Mouse (Mus musculus) midbrain, embryonic 13.5 days (tissue): ENCODE measurements around the gene Mtch1. TPM values are rescaled to one million over a fixed set of nuclear protein-coding genes. Genes with fewer than 3 reads are reported as not detected.
A peak's percentile ranks its signal among the peaks of the same experiment; 100 is the strongest.
"Not testable (repeated sequence)": the region's sequence is repeated elsewhere in the genome, so short reads cannot be mapped to it uniquely, and the experiment has no call there.

ENCODE experiments used
- ATAC-seq: fragments of 200-750 bp; cut with Nextera tagmentation; 2 replicates; pipeline ENCODE4 v1.8.0; 2017; ENCODE audit warnings: mild to moderate bottlenecking, moderate TSS enrichment, moderate library complexity
- H3K27ac ChIP-seq: fragments of 300-500 bp; sonication (generic); 2 replicates; pipeline ENCODE4 v1.5.1; 2015; ENCODE audit warnings: inconsistent platforms, mild to moderate bottlenecking, moderate library complexity
- H3K27me3 ChIP-seq: fragments of 300-500 bp; sonication (generic); 2 replicates; pipeline ENCODE4 v1.6.1; 2015; ENCODE audit warnings: mild to moderate bottlenecking, inconsistent platforms
- H3K36me3 ChIP-seq: fragments of 300-500 bp; sonication (generic); 2 replicates; pipeline ENCODE4 v1.6.1; 2015; ENCODE audit warnings: mild to moderate bottlenecking, inconsistent platforms
- H3K4me1 ChIP-seq: fragments of 300-500 bp; sonication (generic); replicated peaks from 2 replicates; pipeline ENCODE4 v1.6.1; 2015; ENCODE audit warnings: inconsistent platforms
- H3K4me2 ChIP-seq: fragments of 300-500 bp; sonication (generic); replicated peaks from 2 replicates; pipeline ENCODE4 v1.6.1; 2015; ENCODE audit warnings: moderate library complexity, mild to moderate bottlenecking, inconsistent platforms
- H3K4me3 ChIP-seq: fragments of 300-500 bp; sonication (generic); replicated peaks from 2 replicates; pipeline ENCODE4 v1.5.1; 2015; ENCODE audit warnings: mild to moderate bottlenecking, inconsistent platforms
- H3K9ac ChIP-seq: fragments of 300-500 bp; sonication (generic); replicated peaks from 2 replicates; pipeline ENCODE4 v1.6.1; 2015; ENCODE audit warnings: mild to moderate bottlenecking, inconsistent platforms
- H3K9me3 ChIP-seq: fragments of 300-500 bp; sonication (generic); 2 replicates; pipeline ENCODE4 v1.6.1; 2016; ENCODE audit warnings: mild to moderate bottlenecking, inconsistent platforms
- WGBS: fragments of 180-500 bp; shearing (Covaris S2); methylation state at CpG from one replicate; pipeline ENCODE4 v1.1.7; 2015; 5-methylcytosine and 5-hydroxymethylcytosine counted together
- polyA plus RNA-seq: library from polyadenylated mRNA; unstranded; fragments of >200 nt; fragmentation: Nextera tagmentation; extraction: Ambion mirVana; gene quantifications from 2 replicates; pipeline ENCODE4 v1.2.1, GENCODE M21; 2015

The Mtch1 gene
- polyA plus RNA-seq, 1 experiment from 2014 or later, result 461 TPM

DNA sequence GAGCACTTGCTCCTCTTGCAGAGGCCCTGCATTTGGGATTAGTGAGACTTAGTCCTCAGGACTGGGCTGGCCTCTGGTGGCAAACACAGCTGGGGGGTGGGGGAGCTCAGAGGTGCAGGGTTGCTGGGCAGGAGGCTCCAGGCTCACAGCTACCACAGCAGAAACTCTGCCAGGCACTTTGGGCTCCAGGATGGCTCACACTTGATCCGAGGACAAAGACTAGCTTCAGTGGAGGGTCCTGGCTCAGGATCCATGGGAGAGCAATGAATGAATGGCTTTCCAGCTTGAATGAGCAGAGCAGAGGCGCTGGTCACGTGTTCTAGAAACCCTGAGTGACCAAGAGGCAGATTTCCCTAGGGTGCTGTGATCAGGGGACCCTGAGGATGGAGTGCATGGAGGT lies 11.2 kb upstream of the Mtch1 start:
- Histone ChIP-seq H3K4me2 (no peak overlapping the region), H3K4me3 (no peak overlapping the region), H3K27me3 (0 out of 2 replicates have a peak, but pooled peaks cover 4% of the 10 kb centered on the region), H3K27ac (no peak overlapping the region), H3K9me3 (no peaks in the 10 kb centered on the region), H3K36me3 (no peaks in the 10 kb centered on the region), H3K9ac (no peak overlapping the region), H3K4me1 (peaks cover 40% of the 10 kb centered on the region)
- 39% methylated on average over 3 of the region's 3 CpGs for WGBS
- ATAC-seq, result no peak

DNA sequence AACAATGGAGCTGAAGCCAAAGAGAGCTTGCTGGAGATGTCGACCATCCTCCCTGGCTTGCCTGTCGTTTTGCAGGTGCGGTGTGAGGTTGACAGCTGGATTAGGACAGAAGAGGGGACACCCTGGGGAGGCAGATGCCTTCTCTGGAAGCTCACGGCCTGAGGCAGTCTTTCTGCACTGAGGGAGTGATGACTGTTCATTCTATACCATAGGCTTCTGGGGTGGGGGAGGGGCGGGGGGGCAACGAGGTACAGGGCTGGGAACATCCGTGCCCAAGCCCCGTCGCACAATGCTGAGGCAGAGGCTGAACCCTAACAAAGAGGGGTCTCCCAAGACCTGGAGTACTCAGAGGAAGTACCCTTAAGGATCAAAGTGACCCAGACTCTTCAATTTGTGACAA lies 9.1 kb upstream of the Mtch1 start:
- Histone ChIP-seq H3K4me3 (peak overlapping the region; percentile 38), H3K9ac (peak overlapping the region; percentile 69), H3K4me1 (peaks cover 40% of the 10 kb centered on the region), H3K36me3 (no peaks in the 10 kb centered on the region), H3K27ac (peak overlapping the region; percentile 99), H3K9me3 (no peaks in the 10 kb centered on the region), H3K4me2 (peak overlapping the region; percentile 63), H3K27me3 (0 out of 2 replicates have a peak, but pooled peaks cover 1% of the 10 kb centered on the region)
- peak; percentile 78 for ATAC-seq
- WGBS, result under 1% methylated on average over 9 of the region's 9 CpGs

DNA sequence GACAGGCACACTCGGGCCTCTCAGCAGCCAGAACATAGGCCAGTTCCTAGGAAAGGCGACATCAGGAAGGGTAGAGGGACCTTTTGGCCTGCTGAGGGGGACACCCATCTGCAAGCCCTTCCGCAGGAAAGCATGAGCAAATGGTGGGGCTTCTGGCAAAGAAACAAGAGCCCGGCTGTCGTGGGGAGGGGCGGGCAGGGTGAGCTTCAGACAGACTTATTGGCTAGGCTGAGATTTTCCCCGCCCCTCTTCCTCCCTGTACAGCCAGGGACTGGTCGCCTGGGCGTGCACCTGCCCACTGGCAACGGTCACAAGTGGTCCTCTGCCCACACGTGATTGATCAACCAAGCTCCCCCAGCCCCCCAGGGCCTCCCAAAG lies 8.7 kb upstream of the Mtch1 start:
- Histone ChIP-seq H3K4me1 (peaks cover 40% of the 10 kb centered on the region), H3K4me2 (peak overlapping the region; percentile 63), H3K36me3 (no peaks in the 10 kb centered on the region), H3K27me3 (no peaks in the 10 kb centered on the region), H3K27ac (peak overlapping the region; percentile 99), H3K9ac (peak overlapping the region; percentile 69), H3K9me3 (no peaks in the 10 kb centered on the region), H3K4me3 (peak overlapping the region; percentile 38)
- ATAC-seq, result peak; percentile 97
- under 1% methylated on average over 11 of the region's 11 CpGs for WGBS

DNA sequence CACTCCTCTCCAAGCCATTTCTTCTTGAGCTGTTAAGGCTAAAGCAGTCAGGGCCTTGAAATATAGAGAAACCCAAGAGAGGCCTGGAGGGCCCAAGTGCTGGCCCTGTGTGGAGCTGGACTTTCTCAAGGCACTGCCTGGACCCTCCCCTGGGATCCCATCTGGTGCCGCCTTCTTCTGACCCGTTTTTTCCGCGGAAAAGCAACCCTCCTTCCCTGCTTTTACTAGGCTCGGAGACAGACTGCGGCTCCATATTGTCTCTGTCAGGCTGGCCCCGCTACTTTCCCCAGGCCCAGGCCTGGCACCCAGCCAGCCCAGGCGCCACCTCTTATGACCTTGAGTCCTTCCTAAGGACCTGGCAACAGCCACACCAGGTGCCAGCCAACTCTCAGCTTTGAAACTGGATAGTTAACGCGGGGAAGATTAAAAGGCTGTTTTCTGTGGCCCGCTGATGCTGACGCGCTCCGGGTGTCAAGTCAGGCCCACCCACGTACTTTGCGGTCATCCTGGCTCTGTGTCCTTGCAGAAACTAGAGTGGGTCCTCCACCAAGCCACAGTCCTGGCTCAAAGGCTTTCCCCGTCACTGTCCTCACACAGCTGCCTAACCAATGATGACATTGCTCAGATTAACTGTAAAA lies 8.2 kb upstream of the Mtch1 start:
- H3K27me3 ChIP-seq, result no peaks in the 10 kb centered on the region
- H3K4me3 ChIP-seq, result peak overlapping the region; percentile 38
- no peaks in the 10 kb centered on the region for H3K36me3 ChIP-seq
- peak; percentile 69 for ATAC-seq
- H3K9ac ChIP-seq, result peak overlapping the region; percentile 69
- H3K9me3 ChIP-seq, result no peaks in the 10 kb centered on the region
- H3K27ac ChIP-seq, result peak overlapping the region; percentile 99
- H3K4me2 ChIP-seq, result peak overlapping the region; percentile 63
- WGBS, result 10% methylated on average over 17 of the region's 17 CpGs
- H3K4me1 ChIP-seq, result peaks cover 40% of the 10 kb centered on the region

DNA sequence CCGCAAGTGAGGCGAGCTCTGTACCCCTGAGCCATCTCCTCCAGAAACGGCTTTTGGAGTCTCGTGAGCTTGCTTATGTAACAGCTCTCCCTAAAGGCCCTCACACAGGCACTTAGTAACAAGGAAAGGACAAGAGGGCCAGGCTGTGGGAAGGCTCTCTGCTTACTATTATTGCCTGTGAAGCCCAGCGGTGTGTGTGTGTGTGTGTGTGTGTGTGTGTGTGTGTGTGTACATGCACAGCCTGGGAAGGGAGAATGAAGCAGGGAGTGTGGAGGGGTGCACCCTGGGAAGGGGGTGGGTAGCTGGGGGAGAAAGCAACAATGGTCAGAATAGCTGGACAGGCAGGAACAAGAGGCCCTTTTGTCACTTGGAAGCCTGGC lies 7.7 kb upstream of the Mtch1 start:
- H3K9me3 ChIP-seq, result no peaks in the 10 kb centered on the region
- H3K36me3 ChIP-seq, result no peaks in the 10 kb centered on the region
- H3K27ac ChIP-seq, result peak overlapping the region; percentile 99
- WGBS, result 6% methylated on average over 5 of the region's 5 CpGs
- H3K4me2 ChIP-seq, result peak overlapping the region; percentile 63
- peak overlapping the region; percentile 38; the same call in 1 of the 2 replicates for H3K4me3 ChIP-seq
- H3K4me1 ChIP-seq, result peaks cover 36% of the 10 kb centered on the region
- ATAC-seq, result peak; percentile 51
- H3K9ac ChIP-seq, result peak overlapping the region; percentile 69
- H3K27me3 ChIP-seq, result no peaks in the 10 kb centered on the region

DNA sequence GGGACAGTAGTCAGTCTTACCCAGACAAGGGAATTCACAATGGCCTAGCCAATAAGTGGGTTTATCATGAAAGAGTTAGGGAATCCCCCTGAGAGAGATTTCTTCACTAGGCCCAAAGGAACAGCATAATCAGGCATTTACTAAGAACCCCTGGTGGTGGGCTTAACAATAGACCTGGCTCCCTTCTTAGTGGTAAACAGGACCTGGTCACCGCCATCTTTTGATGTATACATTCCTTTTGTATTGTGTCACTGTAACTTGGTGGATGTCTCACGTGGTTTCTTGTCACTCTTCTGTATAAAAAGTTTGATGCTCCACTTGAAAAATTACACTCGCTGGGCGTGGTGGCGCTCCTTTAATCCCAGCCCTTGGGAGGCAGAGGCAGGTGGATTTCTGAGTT lies 3.3 kb upstream of the Mtch1 start:
- ATAC-seq, H3K9ac ChIP-seq, H3K9me3 ChIP-seq, H3K4me2 ChIP-seq, H3K36me3 ChIP-seq, H3K4me3 ChIP-seq, H3K27me3 ChIP-seq, H3K27ac ChIP-seq: not testable (repeated sequence)
- peaks cover 25% of the 10 kb centered on the region for H3K4me1 ChIP-seq
- 58% methylated on average over 5 of the region's 5 CpGs for WGBS

DNA sequence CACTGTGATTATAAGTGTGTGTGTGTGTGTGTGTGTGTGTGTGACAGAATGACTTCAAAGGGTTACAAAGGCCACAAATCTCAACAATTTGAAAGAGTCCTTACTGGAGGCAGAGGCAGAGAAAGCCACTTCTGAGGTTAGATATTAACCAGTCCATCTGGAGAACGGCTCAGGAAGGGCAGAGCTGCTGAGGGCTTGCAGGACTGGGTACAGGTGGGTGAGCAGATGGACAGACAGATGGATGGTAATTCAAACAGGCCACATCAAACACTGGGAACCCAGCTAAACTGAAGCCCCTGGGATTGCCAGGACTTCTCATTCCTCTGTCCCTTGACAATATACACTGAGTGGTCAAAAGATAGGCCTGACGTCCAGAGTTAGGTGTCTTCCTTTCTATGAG lies 1.3 kb upstream of the Mtch1 start:
- Histone ChIP-seq H3K4me2 (no peak overlapping the region), H3K27me3 (no peaks in the 10 kb centered on the region), H3K27ac (no peak overlapping the region), H3K9ac (no peak overlapping the region), H3K9me3 (no peaks in the 10 kb centered on the region), H3K4me3 (no peak overlapping the region), H3K36me3 (peaks cover 6% of the 10 kb centered on the region; the same call in 1 of the 2 replicates), H3K4me1 (peaks cover 21% of the 10 kb centered on the region)
- no peak for ATAC-seq
- 89% methylated on average over 2 of the region's 2 CpGs for WGBS

DNA sequence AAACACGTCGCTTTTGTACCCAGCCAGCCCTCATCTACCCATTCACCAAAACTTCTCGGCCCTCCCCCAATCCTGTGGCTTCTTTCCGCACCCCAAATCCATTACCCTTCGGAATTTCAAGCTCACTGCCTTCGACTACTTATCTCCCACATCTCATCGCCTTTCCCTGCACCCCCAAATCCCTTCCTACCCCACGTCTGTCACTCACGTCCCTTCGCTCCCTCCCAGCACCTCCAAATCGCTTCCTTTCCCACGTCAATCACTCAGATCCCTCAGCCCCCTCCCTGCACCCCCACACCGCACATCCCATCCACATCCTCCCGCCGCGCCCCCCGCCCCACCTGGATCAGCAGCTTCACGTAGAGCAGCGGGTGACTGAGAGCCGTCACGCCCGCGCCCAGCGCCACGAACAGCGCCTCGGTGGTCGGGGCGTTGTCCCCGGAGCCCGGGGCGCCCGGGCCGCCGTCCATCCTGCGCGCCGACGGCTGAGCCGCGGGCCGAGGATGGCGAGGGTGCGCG lies 549 bp downstream of the Mtch1 start:
- Histone ChIP-seq H3K4me3 (peak overlapping the region; percentile 88), H3K4me1 (peaks cover 30% of the 10 kb centered on the region), H3K27me3 (no peaks in the 10 kb centered on the region), H3K9ac (peak overlapping the region; percentile 93), H3K9me3 (no peaks in the 10 kb centered on the region), H3K36me3 (peaks cover 24% of the 10 kb centered on the region), H3K4me2 (peak overlapping the region; percentile 75), H3K27ac (peak overlapping the region; percentile 94)
- ATAC-seq, result peak; percentile 21
- under 1% methylated on average over 45 of the region's 45 CpGs for WGBS

DNA sequence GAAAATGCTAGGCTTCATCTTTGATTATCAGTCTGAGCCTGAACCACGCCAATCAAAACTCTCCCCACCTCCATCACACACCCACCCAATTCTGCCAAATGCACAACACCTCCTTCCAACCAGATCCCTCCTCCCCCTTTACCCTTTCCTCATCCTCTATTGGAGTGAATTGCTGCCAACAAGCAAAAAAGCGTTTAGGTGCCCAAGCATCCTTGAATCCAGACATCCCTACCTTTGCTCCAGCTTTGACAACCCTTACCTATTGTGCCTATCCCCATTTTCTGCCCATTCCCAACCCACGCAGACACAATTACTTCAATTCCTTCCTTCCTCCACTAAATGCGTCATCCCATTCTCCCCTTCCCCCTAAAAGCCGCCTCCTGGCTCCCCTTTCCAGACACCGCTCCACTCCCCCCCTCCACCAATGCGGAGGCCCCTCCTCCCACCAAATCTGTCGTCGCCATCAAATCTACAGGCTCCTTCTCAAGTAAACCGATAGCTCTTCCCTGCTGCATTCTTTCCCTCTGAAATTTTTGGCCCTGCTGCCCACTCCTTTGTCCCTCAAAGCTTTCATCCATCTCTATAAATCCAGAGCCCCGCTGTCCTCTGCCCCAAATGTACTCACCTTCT lies 1.1 kb downstream of the Mtch1 start:
- peaks cover 36% of the 10 kb centered on the region for H3K4me1 ChIP-seq
- peak overlapping the region; percentile 94 for H3K27ac ChIP-seq
- no peaks in the 10 kb centered on the region for H3K27me3 ChIP-seq
- H3K9me3 ChIP-seq, result no peaks in the 10 kb centered on the region
- peak overlapping the region; percentile 93 for H3K9ac ChIP-seq
- H3K36me3 ChIP-seq, result peaks cover 27% of the 10 kb centered on the region
- 4% methylated on average over 11 of the region's 11 CpGs for WGBS
- peak overlapping the region; percentile 88 for H3K4me3 ChIP-seq
- no peak; the same call in 1 of the 2 replicates for ATAC-seq
- H3K4me2 ChIP-seq, result peak overlapping the region; percentile 75

DNA sequence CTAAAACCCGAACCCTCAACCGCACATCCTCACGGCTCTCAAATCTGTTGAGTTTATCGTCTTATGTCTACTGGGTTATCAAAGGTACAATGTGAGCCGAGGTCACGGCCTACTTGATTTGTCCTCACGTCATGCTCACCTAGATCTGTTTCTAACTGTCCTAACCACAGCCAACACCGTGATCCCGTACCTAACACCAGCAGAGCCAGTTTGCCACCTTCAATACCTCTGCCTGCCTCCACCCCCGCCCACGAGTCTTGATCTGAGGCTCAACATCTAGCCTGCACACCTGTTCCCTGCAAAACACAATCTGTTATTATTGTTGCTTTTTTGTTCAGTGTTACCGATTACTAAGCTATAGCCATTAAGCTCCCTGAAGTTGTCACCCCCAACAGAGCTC lies 2.5 kb downstream of the Mtch1 start:
- H3K4me1 ChIP-seq, result peaks cover 42% of the 10 kb centered on the region
- ATAC-seq, result no peak
- no peak overlapping the region for H3K27ac ChIP-seq
- H3K4me3 ChIP-seq, result peak overlapping the region; percentile 88
- H3K36me3 ChIP-seq, result peaks cover 33% of the 10 kb centered on the region
- no peaks in the 10 kb centered on the region for H3K9me3 ChIP-seq
- H3K4me2 ChIP-seq, result peak overlapping the region; percentile 75
- WGBS, result 96% methylated on average over 12 of the region's 12 CpGs
- no peaks in the 10 kb centered on the region for H3K27me3 ChIP-seq
- peak overlapping the region; percentile 93 for H3K9ac ChIP-seq

DNA sequence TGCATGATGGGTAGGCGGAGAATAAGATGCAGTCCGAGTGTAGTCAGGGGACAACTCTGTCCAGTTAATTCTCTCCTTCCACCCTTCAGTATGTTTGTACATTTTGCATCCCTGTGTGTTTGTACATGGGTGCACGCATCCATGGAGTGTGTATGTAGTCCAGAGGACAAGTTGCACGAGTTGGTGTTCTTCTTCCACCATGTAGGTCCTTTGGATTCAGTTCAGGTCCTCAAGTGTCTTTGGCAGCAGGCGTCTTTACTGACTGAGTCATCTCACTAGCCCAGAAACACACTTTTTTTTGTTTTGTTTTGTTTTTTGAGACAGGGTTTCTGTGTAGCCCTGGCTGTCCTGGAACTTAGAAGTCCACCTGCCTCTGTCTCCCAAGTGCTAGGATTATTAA lies 4.5 kb downstream of the Mtch1 start:
- 90% methylated on average over 5 of the region's 5 CpGs for WGBS
- Histone ChIP-seq H3K4me1 (peaks cover 47% of the 10 kb centered on the region), H3K27ac (no peak overlapping the region), H3K9me3 (no peaks in the 10 kb centered on the region), H3K36me3 (peaks cover 53% of the 10 kb centered on the region), H3K4me2 (no peak overlapping the region), H3K4me3 (no peak overlapping the region), H3K27me3 (no peaks in the 10 kb centered on the region), H3K9ac (no peak overlapping the region)
- ATAC-seq, result no peak
